In genomic region chr12:110245461-110245860, GRCm38 (mm10) we compare ENCODE assay signal across 16 mouse cellular contexts. TPM values are rescaled to one million over a fixed set of nuclear protein-coding genes. Genes with fewer than 3 reads are reported as not detected.
"Had no signal": no experiment of that assay in that cellular context is flagged by ENCODE, and none has a peak within 500 bp of the region (broad histone marks: within the 10 kb centered on the region; RNA-seq: fewer than 3 reads in every experiment).

No protein-coding gene starts in this region.

- H3K9ac ChIP-seq: limb, embryonic 13.5 days; liver, embryonic 13.5 days; lung, embryonic 14.5 days; midbrain, embryonic 12.5 days had no signal

- H3K27me3 ChIP-seq: liver, embryonic 13.5 days; midbrain, embryonic 12.5 days had no signal

- DNase-seq: kidney, adult 11 months; kidney, adult 9 months; kidney, postnatal 25 days; liver; liver, embryonic 13.5 days; lung, embryonic 14.5 days; thymus, postnatal 25 days had no signal

- H3K4me3 ChIP-seq: limb, embryonic 10.5 days; limb, embryonic 13.5 days; liver, embryonic 13.5 days; midbrain, embryonic 12.5 days had no signal

- H3K4me1 ChIP-seq: limb, embryonic 13.5 days; liver, embryonic 13.5 days; midbrain, embryonic 12.5 days had no signal

- H3K27ac ChIP-seq: limb, embryonic 10.5 days; limb, embryonic 13.5 days; liver, embryonic 13.5 days; macrophage; midbrain, embryonic 12.5 days had no signal

- H3K4me2 ChIP-seq: limb, embryonic 13.5 days; liver, embryonic 13.5 days; lung, embryonic 14.5 days; midbrain, embryonic 12.5 days had no signal

- H3K36me3 ChIP-seq: limb, embryonic 10.5 days; limb, embryonic 13.5 days; liver, embryonic 13.5 days; midbrain, embryonic 12.5 days had no signal

- H3K9me3 ChIP-seq: limb, embryonic 10.5 days; liver, embryonic 13.5 days; midbrain, embryonic 12.5 days had no signal

- ATAC-seq: inflammation-experienced regulatory T-cells, adult 6 months; lung, postnatal 0 days; midbrain, embryonic 16.5 days had no signal

RNA-seq across cellular contexts. Expression of gene Dio3, which starts 33.4 kb away (rescaled TPM):
- polyA plus RNA-seq: inflammation-experienced regulatory T-cells, adult 6 months; macrophage; small intestine, adult 2 months; thymus, postnatal 0 days had no signal
